Mouse (Mus musculus) kidney, postnatal 36 days (tissue): ENCODE measurements around the gene Cnga4.
"Not testable (repeated sequence)": the region's sequence is repeated elsewhere in the genome, so short reads cannot be mapped to it uniquely, and the experiment has no call there.

Source experiments
- DNase-seq, 2 experiments: peaks; one replicate each; pipeline ENCODE4 v3.0.0; 2021 to 2022; ENCODE audit warnings: mixed read lengths in 2 of 2

Gene Cnga4

DNA sequence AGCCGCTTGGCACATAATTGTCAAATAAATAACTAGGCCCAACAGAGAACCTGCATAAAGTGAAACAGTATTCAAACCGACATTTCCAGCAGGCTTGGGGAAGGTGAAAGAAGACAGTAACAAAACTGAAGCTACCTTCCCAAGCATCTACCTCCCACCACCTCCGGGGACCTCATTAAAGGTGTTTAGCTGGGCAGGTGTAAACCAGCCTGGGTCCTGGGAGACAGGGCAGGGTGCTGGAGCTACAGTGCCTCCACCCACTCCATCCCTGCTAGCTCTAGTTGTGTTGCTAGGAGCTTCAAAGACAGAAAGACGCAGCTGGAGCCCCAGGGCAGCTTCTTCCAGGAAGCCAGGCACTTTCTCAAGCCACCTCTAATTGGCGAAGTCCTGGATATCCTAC is at the start of gene Cnga4:
Cnga4 (plus strand) TSS at position 301 of the 400 bp plus-strand sequence.
- no peak for DNase-seq

DNA sequence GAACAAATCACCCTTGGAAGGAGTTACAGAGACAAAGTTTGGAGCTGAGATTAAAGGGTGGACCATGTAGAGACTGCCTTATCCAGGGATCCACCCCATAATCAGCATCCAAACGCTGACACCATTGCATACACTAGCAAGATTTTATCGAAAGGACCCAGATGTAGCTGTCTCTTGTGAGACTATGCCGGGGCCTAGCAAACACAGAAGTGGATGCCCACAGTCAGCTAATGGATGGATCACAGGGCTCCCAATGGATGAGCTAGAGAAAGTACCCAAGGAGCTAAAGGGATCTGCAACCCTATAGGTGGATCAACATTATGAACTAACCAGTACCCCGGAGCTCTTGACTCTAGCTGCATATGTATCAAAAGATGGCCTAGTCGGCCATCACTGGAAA is 48.3 kb upstream of the Cnga4 start:
- DNase-seq = not testable (repeated sequence)

DNA sequence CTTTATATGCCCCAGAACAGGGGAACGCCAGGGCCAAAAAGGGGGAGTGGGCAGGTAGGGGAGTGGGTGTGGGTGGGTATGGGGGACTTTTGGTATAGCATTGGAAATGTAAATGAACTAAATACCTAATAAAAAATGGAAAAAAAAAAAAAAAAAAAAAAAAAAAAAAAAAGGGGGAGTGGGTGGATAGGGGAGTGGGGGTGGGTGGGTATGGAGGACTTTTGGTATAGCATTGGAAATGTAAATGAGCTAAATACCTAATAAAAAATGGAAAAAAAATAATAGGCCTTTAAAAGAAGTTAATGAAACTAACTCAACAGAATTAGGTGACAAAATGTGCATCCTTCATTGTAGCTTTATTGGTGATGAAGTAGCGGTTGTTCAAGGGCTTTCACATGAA is 47.9 kb upstream of the Cnga4 start:
- DNase-seq = not testable (repeated sequence)

DNA sequence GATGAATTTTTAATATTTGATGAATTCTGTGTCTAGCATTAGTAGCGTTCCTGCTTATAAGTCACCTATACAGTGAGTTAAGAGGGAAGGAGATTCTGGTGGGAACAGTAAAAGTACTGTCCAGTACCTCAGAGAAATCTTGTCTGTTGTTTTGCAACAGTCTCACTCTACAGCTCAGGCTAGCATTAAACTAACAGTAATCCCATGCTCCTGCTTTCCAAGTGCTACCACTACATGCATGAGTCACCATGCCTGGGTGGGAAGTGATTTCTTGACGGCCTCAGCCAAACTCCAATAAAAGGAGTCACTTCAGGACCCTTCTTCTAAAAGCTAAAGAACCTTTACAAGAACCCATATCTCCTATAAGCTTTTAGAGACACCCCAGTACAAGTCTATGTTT is 42.7 kb upstream of the Cnga4 start:
- no peak for DNase-seq

DNA sequence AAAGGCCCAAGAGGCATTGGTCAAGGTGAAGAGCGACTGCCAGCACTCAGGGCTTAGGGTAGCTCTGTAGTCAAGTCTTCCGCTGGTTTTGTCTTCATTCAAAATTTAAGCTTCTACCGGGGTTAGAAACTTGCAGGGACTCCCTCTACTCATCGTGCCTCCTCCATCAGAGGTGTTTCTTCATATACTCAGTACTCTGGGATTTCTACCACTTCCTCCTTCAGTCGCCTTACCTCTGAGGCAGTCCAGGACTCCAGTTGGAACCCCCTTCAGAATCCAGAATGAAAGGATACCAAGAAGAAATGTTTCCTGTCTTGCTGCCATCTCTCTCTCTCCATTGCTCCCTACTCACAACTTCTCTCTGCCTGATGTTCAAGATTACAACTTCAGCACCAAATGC is 37.1 kb upstream of the Cnga4 start:
- no peak for DNase-seq

DNA sequence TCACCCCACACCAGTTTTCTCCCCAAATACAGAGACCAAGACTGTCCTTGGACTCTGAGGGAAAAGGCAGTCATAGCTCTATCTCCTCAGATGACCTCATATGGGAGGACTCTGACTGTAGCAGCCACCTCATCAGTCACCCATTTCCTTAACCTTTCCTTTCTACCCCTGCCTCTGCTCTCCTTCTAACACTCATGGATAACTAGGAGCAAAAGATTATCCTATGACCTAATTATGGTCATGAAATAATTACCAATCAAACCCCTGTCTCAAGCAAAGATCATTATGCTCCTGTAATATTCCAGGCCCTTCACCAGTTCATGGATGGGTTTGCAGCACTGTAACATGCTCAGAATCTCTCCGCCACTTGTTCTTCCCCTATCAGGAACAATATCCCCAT is 36.4 kb upstream of the Cnga4 start, which contains the start of gene Olfr692:
Olfr692 (plus strand) TSS at position 301 of the 400 bp plus-strand sequence.
- DNase-seq = no peak

DNA sequence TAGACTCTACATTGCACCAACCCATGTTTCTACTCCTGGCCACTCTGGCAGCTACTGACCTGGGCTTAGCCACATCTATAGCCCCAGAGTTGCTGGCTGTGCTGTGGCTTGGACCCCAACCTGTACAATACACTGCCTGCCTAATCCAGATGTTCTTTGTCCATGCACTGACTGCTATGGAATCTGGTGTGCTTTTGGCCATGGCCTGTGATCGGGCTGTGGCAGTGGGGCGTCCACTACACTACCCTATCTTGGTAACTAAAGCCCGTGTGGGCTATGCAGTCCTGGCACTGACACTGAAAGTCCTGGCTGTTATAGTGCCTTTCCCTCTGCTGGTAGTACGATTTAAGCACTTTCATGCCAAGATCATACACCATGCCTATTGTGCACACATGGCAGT is 35.8 kb upstream of the Cnga4 start:
- DNase-seq = no peak

DNA sequence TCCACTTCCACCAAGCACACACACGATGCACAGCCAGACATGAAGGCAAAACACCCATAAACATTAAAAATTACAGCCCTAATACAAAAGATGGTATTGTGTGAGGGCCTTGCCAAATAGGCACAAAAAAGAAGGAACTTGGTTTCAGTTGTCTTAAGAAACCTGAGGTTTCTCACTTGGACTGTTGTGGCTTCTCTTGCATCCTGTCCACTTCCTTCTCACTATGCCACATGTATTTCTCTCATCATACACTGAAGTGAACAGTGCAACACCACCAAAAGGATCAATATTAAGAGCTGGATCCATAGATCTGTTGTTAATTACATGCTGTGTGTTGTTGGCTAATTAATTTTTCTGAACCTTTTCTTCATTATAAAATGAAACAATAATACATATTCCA is 31.5 kb upstream of the Cnga4 start:
- DNase-seq = no peak

DNA sequence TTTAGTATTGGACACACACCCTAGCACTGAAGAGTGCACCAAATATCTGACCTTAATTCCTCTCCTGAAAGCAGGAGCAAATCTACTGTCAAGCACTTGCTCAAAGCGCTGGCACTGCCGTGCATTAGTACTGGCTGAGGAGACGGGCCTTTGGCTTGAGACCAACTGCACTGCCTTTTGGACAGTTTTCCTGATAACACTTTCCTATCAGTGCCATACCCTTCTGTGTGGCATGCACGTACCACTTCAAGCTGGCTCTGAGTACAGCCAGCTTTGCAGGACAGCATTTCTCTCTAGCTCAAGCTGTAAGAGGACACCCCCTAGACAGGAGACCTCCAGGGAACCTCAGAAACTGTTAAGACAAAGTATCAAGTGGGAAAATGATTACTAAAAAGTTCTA is 30.9 kb upstream of the Cnga4 start:
- no peak for DNase-seq

DNA sequence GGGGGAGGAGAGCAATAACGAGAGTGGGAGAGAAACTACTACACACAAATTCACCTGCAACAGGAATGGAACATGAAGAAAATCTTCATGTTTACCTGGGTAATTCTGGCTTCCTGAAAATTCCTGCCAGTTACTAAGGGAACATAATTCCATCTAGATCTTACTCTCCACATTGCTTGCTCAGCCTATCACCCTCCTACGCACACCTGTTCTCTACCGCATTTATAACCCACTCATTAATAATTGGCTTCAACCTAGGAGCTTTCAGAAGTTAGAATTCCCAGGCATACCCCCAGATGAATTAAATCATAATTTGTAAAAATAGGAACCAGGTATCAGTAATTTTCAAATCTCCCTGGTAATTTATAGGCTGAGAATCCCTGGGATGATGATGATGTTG is 30.4 kb upstream of the Cnga4 start:
- no peak for DNase-seq

DNA sequence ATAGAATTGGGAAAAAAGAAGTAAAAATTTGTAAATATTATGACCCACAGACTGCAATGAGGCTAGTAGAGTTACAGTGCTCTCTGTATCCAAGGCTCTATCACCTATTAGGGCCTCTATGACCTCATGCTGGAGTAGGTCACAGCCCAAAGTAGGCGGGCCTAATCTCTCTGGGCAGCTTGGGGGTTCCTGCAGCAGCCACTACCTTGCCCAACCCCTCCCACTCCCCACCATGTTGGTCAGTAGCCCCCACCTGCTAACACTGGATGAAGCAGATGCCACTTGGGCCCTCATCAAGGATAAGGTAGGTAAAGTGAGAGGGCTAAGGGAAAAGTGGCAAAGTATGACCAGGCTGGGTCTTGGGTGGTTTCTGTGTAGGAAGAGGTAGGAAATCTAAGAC is 29.5 kb upstream of the Cnga4 start, which contains the start of gene Gm5901:
Gm5901 (plus strand) TSS at position 173 of the 400 bp plus-strand sequence.
- no peak for DNase-seq

DNA sequence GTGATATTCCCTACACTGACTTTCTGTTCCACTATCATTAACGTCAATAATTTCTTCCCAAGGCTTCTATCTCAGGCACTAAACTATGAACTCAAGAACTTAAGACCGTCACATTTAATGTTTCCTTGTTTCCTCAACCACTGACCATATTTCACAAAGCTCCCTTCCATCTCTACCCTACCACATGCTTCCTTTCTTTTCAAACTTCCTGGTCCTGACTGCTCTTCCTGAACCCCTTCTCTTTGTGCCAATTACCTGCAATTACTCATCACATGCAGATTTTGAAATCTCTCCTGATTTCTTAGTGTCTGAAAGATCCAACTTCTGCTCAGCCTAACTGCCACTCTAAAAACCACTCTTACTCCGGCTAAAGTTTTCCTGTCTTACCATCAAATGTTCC is 24.0 kb upstream of the Cnga4 start:
- no peak for DNase-seq

DNA sequence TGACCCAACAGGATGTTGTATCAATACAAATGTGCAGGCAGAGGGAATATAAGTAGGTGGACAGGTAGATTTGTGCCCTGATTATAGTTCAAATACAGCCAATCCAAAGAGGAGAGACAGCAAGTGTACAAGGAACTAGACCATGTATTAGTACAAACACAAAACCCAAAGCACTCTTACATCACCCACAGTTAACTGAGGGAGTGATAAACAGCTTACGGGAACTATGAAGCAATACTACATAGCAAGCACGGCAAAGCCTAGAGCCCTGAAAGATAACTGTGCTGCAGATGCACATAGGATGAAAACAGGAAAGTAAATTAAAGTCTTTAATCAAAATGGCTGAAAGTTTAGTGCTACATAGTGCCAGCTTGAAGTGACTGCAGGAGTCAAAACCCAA is 16.7 kb upstream of the Cnga4 start:
- DNase-seq = no peak

DNA sequence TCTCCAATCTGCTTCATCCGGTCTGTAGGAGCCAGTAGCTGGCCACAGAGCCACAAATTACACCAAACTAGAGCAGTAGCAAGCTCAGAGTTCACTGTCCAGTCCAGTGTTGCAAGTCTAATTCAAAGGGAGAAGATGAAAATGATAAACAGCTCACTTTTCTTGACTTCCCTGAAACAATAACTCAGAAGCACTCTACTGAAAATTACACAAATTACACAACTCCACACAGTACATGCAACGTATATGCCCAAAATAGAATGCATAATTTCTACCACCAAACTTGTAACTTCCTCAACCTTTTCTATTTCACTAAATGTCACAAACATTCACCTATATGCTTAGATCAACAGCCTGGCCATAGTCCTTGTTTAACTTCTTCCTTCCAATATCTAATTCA is 14.1 kb upstream of the Cnga4 start:
- DNase-seq = no peak

DNA sequence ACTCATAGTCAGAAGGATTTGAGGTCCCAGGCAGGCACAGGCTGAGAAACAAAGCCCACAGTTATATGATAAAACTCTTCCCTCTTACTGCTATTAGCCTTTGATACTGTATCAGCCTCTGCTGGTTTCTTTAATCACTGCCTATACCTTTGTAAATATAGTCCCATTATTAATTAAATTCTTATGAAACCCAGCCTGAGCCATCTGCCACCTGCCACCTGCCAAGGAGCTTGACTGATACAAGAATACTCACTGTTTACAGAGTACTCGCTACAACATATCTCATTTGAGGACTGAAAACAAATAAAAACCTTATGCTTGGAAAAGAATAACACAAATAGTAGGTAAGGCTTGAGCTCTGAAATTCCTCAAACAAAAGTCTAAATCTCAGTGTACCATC is 9.8 kb upstream of the Cnga4 start:
- no peak for DNase-seq

DNA sequence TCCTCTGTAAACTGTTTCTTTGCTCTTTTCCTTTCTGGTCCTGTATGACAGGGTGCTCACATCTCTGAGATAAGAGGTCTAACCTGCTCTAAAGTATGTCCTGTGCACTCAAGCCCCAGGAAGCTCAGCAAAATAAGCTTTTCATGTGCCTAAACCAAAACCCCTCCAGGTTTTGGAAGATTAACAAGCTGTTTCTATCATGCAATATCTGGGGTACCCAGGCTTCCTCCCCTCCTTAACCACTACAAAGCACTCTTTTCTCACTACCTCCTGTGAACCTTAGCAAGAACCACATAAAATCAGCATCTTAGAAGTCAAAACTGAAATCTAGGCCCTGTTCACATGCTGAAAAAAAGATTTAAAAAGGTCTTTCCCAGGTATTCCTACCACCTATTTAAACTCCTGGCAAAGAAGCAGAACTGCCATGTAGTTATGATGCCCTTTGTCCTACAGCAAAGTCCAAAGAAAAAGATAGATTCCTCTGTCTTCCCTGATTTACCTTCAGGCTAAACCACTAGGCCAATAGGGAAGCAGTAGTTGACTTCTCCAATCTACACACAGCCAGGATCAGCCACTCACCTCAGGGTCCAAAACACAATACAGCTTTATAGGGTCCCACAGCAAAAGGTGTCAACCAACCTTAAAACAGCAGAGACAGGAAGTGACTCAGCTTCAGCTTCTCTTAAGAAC is 9.1 kb upstream of the Cnga4 start:
- DNase-seq = peak in 1 of 2 experiments; percentile 7

DNA sequence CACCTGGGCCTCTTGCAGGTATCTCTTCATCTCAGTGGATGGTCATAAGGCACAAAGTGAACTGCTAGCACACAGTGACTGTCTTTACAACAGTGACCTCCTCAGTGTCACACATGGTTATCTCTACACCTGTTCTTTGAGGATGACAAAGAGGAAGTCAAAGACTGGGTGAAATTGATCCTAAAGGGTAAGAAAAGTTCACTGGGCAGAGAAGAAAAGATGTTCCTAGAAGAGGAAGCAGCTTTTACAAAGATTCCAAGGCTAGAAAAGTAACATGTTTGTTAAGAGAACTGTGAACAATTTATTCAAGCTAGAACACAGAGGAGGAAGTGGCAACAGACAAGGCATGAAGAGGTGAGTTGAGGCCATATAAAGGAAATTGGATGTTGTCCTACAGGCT is 8.2 kb upstream of the Cnga4 start:
- DNase-seq = no peak

DNA sequence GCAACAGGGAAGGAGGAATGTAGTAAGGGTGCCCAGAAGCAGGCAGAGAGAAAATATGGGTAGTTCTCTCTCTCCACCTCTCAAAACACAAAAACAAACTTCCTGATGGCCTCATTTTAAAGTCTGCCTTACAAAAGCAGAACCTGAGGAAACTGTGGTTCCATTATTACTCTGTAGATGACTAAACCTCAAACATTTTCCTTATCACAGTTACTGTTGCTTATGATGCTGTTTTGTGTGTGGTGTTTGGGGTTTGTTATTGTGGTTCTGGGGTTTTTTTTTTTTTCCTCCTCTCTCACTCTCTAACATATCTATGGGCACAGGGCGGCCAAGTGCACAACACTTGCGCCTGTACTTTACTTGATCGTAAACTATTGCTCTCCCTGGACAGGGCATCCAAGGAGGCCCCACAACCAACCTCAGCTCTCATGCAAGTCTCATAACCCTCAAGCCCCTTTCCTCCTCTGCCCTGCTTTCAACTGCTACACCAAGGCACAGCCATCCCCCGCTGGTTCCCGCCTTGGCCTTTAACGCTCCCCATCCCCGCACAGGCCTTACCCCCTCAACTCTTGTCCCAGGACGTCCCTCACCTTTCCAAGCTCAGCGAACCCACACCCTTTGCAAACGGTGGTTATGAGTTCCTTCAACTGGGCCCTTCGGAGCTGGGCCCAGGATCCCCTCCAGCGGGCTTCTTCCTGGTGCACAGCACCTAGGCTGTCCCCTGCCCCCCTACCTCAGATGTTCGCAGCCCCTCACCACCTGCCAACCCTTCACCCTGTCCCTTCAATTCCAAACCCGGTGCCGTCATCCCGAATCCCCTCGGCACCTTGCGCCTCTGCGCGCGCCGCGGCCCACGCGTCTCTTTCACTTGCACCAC is 5.1 kb upstream of the Cnga4 start:
- peak in 1 of 2 experiments; percentile 6 for DNase-seq

DNA sequence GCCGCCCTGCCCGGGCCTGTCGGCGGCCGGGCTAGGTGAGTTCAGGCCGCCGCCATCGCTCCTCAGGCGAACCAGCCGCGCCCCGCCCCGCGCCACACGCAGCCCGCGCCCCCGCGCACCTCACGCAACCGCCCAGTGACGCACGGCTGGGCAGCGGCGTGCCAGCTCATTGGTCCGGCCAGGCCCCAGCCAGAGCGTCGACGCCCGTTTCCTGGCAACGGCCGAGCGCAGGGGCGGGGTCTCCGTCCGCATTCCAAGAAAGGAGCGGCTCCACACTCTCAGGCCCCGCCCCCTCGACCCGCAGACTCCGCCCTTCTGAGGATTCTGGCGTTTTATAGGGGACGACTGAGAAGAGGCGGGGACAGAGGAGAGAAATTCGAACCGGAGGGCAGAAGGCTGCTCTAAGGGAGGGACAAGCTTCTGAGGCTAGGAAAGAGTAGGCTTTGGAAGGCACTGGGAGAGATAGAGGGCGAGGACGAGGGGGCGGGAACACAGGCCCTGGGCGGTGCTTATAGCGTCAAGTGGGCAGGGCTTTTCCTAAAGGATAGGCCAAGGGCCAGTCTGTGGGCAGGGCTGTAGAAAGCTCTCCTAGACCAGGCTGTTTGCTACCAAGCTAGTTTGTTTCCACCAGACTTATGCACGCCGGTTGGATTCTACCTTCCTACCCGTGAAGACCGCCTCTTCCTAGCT is 4.3 kb upstream of the Cnga4 start, which contains the start of gene Fam160a2:
Fam160a2 (minus strand) TSS at position 120 of the 690 bp plus-strand sequence.
- DNase-seq = peak; percentile 100

DNA sequence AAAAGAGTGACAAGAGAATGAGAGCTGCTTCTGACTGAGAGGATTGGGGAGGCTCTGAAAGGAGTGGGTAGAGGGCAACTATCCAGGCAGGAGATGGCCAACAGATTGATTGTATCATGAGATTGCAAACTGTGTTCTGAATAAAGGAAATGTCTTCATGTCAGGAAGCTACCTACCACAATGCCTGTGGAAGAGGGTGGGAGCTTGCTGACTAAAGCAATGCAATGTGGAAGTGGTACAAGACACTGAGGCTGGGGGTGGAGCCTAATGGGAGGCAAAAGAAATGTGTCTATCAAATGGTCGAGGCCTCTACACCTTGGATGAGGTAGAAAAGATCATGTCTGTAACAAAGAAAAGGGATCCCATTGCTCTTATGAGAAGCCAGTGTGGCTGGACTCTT is 2.0 kb downstream of the Cnga4 start:
- no peak for DNase-seq

DNA sequence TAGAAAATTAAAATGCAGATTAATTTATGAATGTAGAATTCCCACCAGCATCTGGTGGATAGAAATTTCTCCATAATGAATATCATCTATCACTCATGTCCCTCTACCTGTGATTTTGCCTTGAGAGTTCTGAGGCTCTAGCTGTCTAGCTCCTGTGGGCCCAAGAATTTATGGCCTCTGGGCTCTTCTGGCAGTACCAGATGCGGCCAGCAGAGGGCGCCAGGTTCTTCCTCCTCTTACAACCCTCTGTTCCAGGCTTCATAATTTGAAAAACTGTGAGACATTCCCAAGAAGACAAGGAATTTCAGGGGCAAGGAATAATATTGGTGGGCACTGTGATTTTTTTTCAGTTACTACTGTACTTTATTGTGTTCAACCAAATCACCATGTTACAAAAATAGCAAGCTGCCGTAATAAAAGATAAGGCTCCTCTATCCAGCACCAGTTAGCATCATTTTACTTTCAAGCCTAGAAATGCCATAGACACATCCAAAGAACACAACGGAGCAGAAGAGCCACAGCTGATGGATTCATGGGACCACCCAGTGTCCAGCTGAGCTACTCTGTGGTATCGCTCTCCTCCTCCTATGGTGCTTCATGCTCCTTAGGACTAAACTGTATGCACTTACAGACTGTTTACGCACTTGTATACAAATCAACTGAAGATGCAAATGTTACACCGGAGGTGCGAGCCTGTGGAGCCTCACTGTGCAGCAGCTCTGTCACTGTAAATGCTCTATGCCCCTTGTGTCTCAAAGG is 7.7 kb downstream of the Cnga4 start:
- DNase-seq = peak; percentile 78 to 91

DNA sequence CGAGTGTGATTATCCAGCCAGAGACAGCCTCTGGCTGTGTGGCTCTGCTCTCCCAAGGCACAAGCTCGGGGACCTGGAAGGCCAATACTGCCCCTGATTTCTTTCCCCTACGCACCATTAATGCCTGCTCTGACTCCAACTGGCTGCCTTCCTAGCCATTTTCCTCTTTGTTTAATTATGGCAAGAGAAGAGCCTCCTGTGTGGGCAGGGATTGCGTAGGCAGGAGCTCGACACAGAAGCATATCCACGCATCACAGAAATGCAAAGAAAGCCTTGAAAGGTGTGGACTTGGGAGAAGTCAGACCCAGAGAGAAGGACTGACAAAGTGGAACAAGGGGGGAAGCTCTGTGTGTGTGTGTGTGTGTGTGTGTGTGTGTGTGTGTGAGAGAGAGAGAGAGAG is 10.0 kb downstream of the Cnga4 start:
- no peak for DNase-seq

DNA sequence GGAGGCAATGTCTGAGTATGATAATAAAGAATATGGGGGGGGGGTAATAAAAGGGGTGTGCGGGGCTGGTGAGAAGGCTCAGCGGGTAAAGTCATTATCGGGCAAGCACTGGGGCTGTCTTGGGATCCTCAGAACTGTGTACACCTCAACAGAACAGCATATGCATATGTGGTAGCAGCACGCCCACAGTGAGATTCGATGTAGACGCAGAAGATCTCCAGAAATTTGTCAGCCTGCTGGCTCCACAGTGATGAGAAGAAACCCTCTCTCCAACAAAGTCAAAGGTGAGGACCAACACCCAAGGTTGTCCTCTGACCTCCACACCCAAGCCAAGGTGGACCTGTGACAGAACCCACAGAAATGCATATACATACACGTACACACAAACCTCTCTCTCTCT is 12.2 kb downstream of the Cnga4 start:
- no peak for DNase-seq
